Mouse (Mus musculus) midbrain, embryonic 14.5 days (tissue): ENCODE data around the gene Enox1. TPM values are rescaled to one million over a fixed set of nuclear protein-coding genes. Genes with fewer than 3 reads are reported as not detected.
"Not testable (repeated sequence)": the region's sequence is repeated elsewhere in the genome, so short reads cannot be mapped to it uniquely, and the experiment has no call there.

Experiments
- ATAC-seq: fragments of 200-750 bp; cut with Nextera tagmentation; 2 replicates; pipeline ENCODE4 v1.8.0; 2017; ENCODE audit warnings: moderate number of reproducible peaks, moderate library complexity; ENCODE audit not compliant: low FRiP score, low TSS enrichment
- DNase-seq: peaks from one replicate; pipeline ENCODE4 v3.0.0-alpha.2; 2015
- H3K27ac ChIP-seq: fragments of 300-500 bp; sonication (generic); replicated peaks from 2 replicates; pipeline ENCODE4 v1.5.1; 2014; ENCODE audit warnings: mild to moderate bottlenecking, low read depth, low read length, moderate library complexity
- H3K27me3 ChIP-seq: fragments of 300-500 bp; sonication (generic); 2 replicates; pipeline ENCODE4 v1.6.1; 2014; ENCODE audit warnings: low read length, control low read depth, mixed read lengths; ENCODE audit not compliant: control insufficient read depth, insufficient read depth
- H3K36me3 ChIP-seq: fragments of 300-500 bp; sonication (generic); 2 replicates; pipeline ENCODE4 v1.6.1; 2014; ENCODE audit warnings: low read length, control low read depth; ENCODE audit not compliant: control insufficient read depth, insufficient read depth
- H3K4me1 ChIP-seq: fragments of 300-500 bp; sonication (generic); 2 replicates; pipeline ENCODE4 v1.6.1; 2014; ENCODE audit warnings: mild to moderate bottlenecking, antibody characterized with exemption, low read length, control low read depth; ENCODE audit not compliant: control insufficient read depth, insufficient read depth
- H3K4me2 ChIP-seq: fragments of 300-500 bp; sonication (generic); 2 replicates; pipeline ENCODE4 v1.6.1; 2014; ENCODE audit warnings: mild to moderate bottlenecking, low read length, moderate library complexity
- H3K4me3 ChIP-seq: fragments of 300-500 bp; sonication (generic); replicated peaks from 2 replicates; pipeline ENCODE4 v1.5.1; 2014; ENCODE audit warnings: low read depth, low read length
- H3K9ac ChIP-seq: fragments of 300-500 bp; sonication (generic); replicated peaks from 2 replicates; pipeline ENCODE4 v1.6.1; 2014; ENCODE audit warnings: mild to moderate bottlenecking, low read length, moderate library complexity
- H3K9me3 ChIP-seq: fragments of 300-500 bp; sonication (generic); 2 replicates; pipeline ENCODE4 v1.6.1; 2016; ENCODE audit warnings: low read length, control low read depth, mixed read lengths; ENCODE audit not compliant: control insufficient read depth
- WGBS: fragments of 180-500 bp; shearing (Covaris S2); extraction: QIAGEN DNeasy Blood & Tissue Kit; methylation state at CpG from one replicate; pipeline ENCODE4 v1.1.7; 2014; 5-methylcytosine and 5-hydroxymethylcytosine counted together
- polyA plus RNA-seq: library from polyadenylated mRNA; unstranded; fragments of >200 nt; fragmentation: Nextera tagmentation; extraction: Ambion mirVana; gene quantifications from 2 replicates; pipeline ENCODE4 v1.2.1, GENCODE M21; 2014

The Enox1 gene
- polyA plus RNA-seq, 1 experiment from 2014 or later: 39.5 TPM

DNA sequence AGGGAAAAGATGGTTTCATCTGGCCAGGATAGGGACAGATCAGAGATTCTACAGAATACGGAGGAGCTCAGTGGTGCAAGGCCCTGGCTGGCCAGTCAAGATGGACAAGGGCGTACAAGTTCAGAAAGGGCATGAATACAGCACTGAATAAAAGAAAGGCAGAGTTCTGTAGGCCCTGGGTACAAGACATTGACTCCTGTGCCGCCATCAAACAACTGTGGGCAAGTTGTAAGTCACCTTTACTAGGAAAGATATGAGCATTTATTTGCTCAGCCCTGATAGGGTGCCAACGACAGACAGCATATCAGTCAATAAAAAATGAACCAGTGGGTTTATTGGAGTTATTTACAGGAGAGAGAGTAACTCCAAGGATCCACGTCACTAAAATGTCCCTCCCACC lies 373.1 kb downstream of the Enox1 start:
- no peak overlapping the region for H3K9ac ChIP-seq

DNA sequence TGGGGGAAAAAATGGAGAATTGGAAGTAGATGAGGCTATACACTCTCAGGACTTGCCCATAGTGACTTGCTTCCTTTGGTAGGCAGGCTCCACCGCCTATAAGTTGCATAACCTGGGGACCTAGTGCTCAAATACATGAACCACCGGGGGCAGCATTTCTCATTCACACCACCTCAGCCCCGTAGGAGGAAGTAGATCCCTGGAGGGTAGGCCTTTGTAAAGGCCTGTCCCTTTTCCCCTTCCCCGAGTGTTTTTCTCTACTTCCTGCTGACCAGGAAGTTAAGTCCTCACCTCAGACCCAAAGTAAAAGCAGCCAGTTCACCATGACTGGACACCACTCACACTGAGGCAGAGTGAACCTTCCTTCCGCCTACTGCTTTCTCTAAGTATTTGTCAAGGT lies 377.1 kb downstream of the Enox1 start:
- H3K9ac ChIP-seq: no peak overlapping the region
- no peak for DNase-seq
- no peak overlapping the region for H3K4me3 ChIP-seq
- H3K27me3 ChIP-seq: no peaks in the 10 kb centered on the region
- WGBS: 74% methylated on average over 5 of the region's 5 CpGs
- H3K4me2 ChIP-seq: no peak overlapping the region
- H3K4me1 ChIP-seq: no peaks in the 10 kb centered on the region
- no peak for ATAC-seq
- H3K27ac ChIP-seq: no peak overlapping the region
- no peaks in the 10 kb centered on the region for H3K36me3 ChIP-seq
- H3K9me3 ChIP-seq: no peaks in the 10 kb centered on the region

More for the DNA sequence above, 373.1 kb downstream of the Enox1 start:
- Histone ChIP-seq H3K27me3 (no peaks in the 10 kb centered on the region), H3K36me3 (no peaks in the 10 kb centered on the region), H3K4me1 (no peaks in the 10 kb centered on the region), H3K27ac (no peak overlapping the region), H3K4me3 (no peak overlapping the region), H3K9me3 (no peaks in the 10 kb centered on the region), H3K4me2 (no peak overlapping the region)
- 92% methylated on average over 5 of the region's 5 CpGs for WGBS
- DNase-seq (no peak), ATAC-seq (no peak)

DNA sequence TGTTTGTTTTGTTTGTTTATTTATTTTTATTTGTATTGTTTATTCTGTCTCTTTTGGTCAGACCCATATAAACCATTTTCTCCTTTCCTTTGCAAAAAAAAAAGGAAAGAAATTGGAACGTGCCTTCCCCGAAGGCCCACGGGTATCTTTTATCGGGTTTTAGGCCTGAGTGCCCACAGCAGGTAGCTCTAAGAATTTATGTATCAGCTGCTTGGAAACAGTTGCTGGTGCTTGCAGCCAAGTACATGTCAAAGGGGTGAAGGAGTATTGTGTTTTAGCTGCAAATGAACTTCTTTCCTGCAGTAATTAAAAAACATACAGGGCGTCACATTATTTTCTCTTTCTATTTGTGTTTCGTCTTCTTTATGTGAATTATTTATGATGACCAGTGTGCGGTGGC lies 377.6 kb downstream of the Enox1 start:
- Histone ChIP-seq H3K4me3 (no peak overlapping the region), H3K27me3 (no peaks in the 10 kb centered on the region), H3K9ac (no peak overlapping the region), H3K9me3 (no peaks in the 10 kb centered on the region), H3K4me2 (no peak overlapping the region), H3K27ac (no peak overlapping the region), H3K36me3 (no peaks in the 10 kb centered on the region), H3K4me1 (no peaks in the 10 kb centered on the region)
- DNase-seq (no peak), ATAC-seq (no peak)
- 65% methylated on average over 7 of the region's 7 CpGs for WGBS

DNA sequence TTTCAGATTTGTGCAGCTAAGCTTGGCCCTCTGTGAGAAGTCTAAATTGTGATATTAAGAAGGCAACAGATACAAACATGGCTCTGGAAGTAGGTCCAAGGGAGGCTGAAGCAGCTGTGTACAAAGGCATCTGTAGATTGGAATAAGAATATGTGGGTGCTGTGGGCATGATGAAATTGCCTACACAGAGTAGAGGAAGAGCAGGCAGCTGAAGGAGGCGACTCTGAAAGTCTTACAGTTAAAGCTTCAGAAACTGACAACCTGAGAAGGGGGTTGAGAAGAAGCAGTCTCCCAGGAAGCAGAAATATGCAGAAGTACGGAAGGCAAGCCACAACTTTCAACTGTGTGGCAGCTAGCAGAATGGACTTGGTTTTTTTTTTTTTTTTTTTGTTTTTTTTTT lies 380.0 kb downstream of the Enox1 start:
- ATAC-seq: no peak
- DNase-seq: no peak
- no peaks in the 10 kb centered on the region for H3K4me1 ChIP-seq
- H3K4me2 ChIP-seq: no peak overlapping the region
- H3K9ac ChIP-seq: no peak overlapping the region
- H3K9me3 ChIP-seq: no peaks in the 10 kb centered on the region
- no peak overlapping the region for H3K27ac ChIP-seq
- no peaks in the 10 kb centered on the region for H3K36me3 ChIP-seq
- WGBS: 85% methylated on average over 2 of the region's 2 CpGs
- H3K27me3 ChIP-seq: no peaks in the 10 kb centered on the region
- H3K4me3 ChIP-seq: no peak overlapping the region

DNA sequence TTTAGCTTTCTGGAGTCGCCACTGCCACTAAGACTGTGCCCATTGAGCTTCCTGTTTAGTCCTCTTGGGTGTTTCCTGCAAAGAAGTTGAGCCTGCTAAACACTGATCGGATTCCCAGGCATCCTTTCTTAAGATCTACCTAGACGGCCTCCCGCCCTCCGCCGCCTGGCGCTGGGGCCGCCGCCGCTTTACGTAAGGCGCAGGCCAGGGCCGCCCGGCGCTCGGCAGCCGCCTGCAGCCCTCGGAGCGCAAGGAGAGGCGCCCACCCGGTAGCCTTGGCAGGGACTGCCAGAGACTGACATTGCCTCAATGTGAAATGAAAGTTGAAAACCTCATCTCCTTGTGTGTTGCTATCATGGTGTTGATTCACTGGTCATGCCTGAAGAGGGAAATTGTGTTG lies 383.0 kb downstream of the Enox1 start:
- ATAC-seq: not testable (repeated sequence)

DNA sequence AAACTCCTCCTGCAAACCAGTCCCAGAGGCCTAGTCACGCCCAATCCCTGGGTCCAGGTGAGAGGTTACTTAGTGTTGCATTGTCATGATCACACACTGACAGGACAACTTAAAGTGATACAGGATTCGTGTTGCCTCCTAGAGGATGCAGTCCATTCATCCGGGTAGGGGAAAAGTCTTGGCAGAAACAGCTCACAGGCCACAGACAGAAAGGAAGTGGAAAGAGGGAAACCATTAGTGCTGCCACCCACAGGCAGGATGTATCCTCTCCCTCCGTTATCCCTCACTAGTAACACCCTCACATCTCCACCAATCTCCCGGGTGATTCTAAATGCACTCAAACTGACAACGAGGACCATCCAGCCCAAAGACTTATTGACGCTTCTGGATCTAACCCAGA lies 385.4 kb downstream of the Enox1 start:
- Histone ChIP-seq H3K9me3 (no peaks in the 10 kb centered on the region), H3K27me3 (no peaks in the 10 kb centered on the region), H3K36me3 (no peaks in the 10 kb centered on the region), H3K9ac (no peak overlapping the region), H3K4me1 (no peaks in the 10 kb centered on the region), H3K27ac (no peak overlapping the region), H3K4me2 (no peak overlapping the region), H3K4me3 (no peak overlapping the region)
- WGBS: 88% methylated on average over 7 of the region's 7 CpGs
- DNase-seq (no peak), ATAC-seq (no peak)

More for the DNA sequence above, 383.0 kb downstream of the Enox1 start:
- not testable (repeated sequence) for H3K27me3 ChIP-seq, DNase-seq, H3K36me3 ChIP-seq, H3K4me1 ChIP-seq, H3K27ac ChIP-seq, H3K4me2 ChIP-seq, H3K4me3 ChIP-seq, H3K9ac ChIP-seq, H3K9me3 ChIP-seq
- WGBS: 72% methylated on average over 21 of the region's 21 CpGs

DNA sequence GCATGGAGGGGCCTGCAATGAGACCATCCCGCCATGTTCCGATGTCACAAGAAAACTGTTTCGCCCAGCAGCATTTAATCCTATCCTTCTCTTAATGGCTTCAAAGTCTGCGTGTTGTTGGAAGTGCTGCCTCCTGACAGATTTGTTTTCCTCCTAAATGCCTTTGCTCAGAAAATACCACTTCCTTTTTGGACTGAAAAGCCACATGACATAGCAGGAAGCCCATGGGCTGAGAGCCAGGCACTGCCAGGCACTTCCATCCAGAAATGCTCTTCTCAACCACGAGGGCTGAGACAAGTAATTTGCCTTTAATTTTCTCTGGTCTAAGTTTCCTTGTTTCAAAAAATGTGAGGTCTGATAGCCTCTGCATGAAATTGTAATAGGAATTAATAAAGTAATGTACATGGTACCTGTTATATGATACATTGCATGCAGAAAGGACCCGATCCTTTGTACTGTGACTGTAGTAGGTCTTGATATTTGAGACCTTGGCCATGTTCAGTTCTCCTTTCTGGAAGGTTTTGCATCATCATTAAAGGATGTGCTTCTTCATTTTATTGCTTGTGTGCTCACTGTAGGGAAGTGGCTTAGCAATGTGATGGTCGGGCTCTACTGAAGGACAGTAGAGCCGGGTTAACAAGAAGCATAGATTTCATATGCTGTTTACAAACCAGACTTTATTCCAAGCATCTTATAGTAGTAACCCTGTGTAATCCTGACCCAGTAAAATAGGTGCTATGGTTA lies 390.1 kb downstream of the Enox1 start:
- WGBS: 91% methylated on average over 8 of the region's 8 CpGs
- DNase-seq (no peak), ATAC-seq (no peak)
- Histone ChIP-seq H3K36me3 (no peaks in the 10 kb centered on the region), H3K27me3 (no peaks in the 10 kb centered on the region), H3K9ac (no peak overlapping the region), H3K27ac (no peak overlapping the region), H3K4me3 (no peak overlapping the region), H3K9me3 (no peaks in the 10 kb centered on the region), H3K4me2 (no peak overlapping the region), H3K4me1 (no peaks in the 10 kb centered on the region)

DNA sequence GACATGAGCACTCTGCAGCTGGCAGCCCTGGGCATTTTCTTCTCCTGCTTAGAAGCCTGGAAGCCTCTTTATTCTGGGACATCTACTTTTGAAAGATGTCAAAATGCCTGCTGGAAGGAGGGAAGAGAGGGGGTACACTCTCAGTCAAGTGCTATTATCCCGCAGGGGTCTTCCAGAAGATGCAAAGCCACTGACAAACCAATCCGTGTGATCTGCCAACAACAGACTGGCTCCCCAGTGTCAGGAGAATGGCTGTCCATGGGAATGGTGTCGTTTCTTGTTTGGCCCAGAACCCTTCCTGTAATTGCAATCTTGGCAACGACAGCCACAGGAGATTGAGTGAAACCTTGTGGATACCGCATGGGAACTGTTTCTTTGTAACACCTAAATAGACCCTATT lies 390.8 kb downstream of the Enox1 start:
- Histone ChIP-seq H3K9me3 (no peaks in the 10 kb centered on the region), H3K9ac (no peak overlapping the region), H3K4me3 (no peak overlapping the region), H3K27me3 (no peaks in the 10 kb centered on the region), H3K4me2 (no peak overlapping the region), H3K36me3 (no peaks in the 10 kb centered on the region), H3K27ac (no peak overlapping the region), H3K4me1 (no peaks in the 10 kb centered on the region)
- ATAC-seq (no peak), DNase-seq (no peak)
- WGBS: 88% methylated on average over 5 of the region's 5 CpGs

DNA sequence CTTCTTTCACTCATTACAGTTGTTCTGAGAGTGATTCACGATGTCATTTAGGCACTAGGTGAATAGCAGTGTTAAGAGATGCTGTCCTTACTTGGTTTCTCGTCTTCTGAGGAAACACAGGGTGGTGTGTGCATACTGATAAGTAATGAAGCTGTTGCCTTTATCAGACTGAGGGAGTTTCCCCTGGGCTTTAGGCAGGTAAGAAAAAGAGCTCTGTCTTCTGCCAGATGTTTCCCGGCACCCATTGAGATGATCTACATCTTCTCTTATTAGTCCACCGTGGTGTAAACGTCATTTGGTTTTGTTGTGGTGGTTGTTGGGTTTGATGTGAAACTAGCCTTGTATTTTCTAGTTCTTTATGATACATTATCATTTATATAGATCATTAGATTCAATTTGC lies 392.4 kb downstream of the Enox1 start:
- 90% methylated on average over 5 of the region's 5 CpGs for WGBS
- Histone ChIP-seq H3K27me3 (no peaks in the 10 kb centered on the region), H3K4me2 (no peak overlapping the region), H3K9me3 (no peaks in the 10 kb centered on the region), H3K4me3 (no peak overlapping the region), H3K36me3 (no peaks in the 10 kb centered on the region), H3K4me1 (no peaks in the 10 kb centered on the region), H3K9ac (no peak overlapping the region), H3K27ac (no peak overlapping the region)
- DNase-seq (no peak), ATAC-seq (no peak)
